Mouse (Mus musculus) liver, adult 2 months (tissue): Measurements from ENCODE around the gene Pms2. TPM values are rescaled to one million over a fixed set of nuclear protein-coding genes. Genes with fewer than 3 reads are reported as not detected.

ENCODE experiments used
- DNase-seq: peaks from one replicate; pipeline ENCODE4 v3.0.0-alpha.2; 2011; ENCODE audit warnings: low read depth, low spot score; ENCODE audit errors: extremely low read depth
- H3K27ac ChIP-seq: fragments of 200-500 bp; replicated peaks from 2 replicates; pipeline ENCODE4 v1.5.1; 2012; ENCODE audit warnings: low read depth, mild to moderate bottlenecking, control low read depth, inconsistent platforms, low read length; ENCODE audit not compliant: insufficient read depth
- H3K27me3 ChIP-seq: fragments of 200-500 bp; 2 replicates; pipeline ENCODE4 v1.6.1; 2012; ENCODE audit warnings: mild to moderate bottlenecking, moderate library complexity, low read length, inconsistent platforms; ENCODE audit not compliant: control insufficient read depth, insufficient read depth
- H3K36me3 ChIP-seq: fragments of 200-500 bp; 2 replicates; pipeline ENCODE4 v1.6.1; 2012; ENCODE audit warnings: low read length, inconsistent platforms; ENCODE audit not compliant: control insufficient read depth, insufficient read depth
- H3K4me1 ChIP-seq: fragments of 200-500 bp; 2 replicates; pipeline ENCODE4 v1.6.1; 2011; ENCODE audit warnings: low read length; ENCODE audit not compliant: control insufficient read depth, insufficient read depth
- H3K4me3 ChIP-seq: fragments of 200-500 bp; 2 replicates; pipeline ENCODE4 v1.5.1; 2011; ENCODE audit warnings: low read depth, mild to moderate bottlenecking, control low read depth, low read length, moderate library complexity; ENCODE audit not compliant: insufficient read depth
- H3K79me2 ChIP-seq: fragments of 200-500 bp; 2 replicates; pipeline ENCODE4 v1.6.1; 2012; ENCODE audit warnings: inconsistent platforms, mild to moderate bottlenecking, low read length, moderate library complexity; ENCODE audit not compliant: control insufficient read depth, insufficient read depth
- H3K9ac ChIP-seq: fragments of 200-500 bp; 2 replicates; pipeline ENCODE4 v1.6.1; 2012; ENCODE audit warnings: low read depth, mild to moderate bottlenecking, control low read depth, inconsistent platforms, low read length
- CTCF ChIP-seq: fragments of 200-500 bp; IDR thresholded peaks from 2 replicates; pipeline ENCODE4 v1.5.1; 2011; ENCODE audit warnings: low read depth, low read length, control low read depth
- POLR2A ChIP-seq: fragments of 200-500 bp; IDR thresholded peaks from 2 replicates; pipeline ENCODE4 v1.6.1; 2011; ENCODE audit warnings: low read length, control low read depth; ENCODE audit not compliant: insufficient read depth; ENCODE audit errors: extremely low read depth
- WGBS: fragments of 180-500 bp; shearing (Covaris S2); methylation state at CpG from one replicate; pipeline ENCODE4 v1.1.7; 2018; 5-methylcytosine and 5-hydroxymethylcytosine counted together
- polyA plus RNA-seq: library from polyadenylated mRNA; depleted of rRNA; stranded (reverse); fragments of >200 nt; gene quantifications from 2 replicates; pipeline ENCODE4 v1.2.3, GENCODE M21; 2012
- total RNA-seq: library from RNA; depleted of rRNA; stranded (reverse); fragments of >200 nt; gene quantifications from 2 replicates; pipeline ENCODE4 v1.2.3, GENCODE M21; 2014

Pms2 gene
- total and polyA plus RNA-seq, 2 experiments = 0.88 to 2.1 TPM

DNA sequence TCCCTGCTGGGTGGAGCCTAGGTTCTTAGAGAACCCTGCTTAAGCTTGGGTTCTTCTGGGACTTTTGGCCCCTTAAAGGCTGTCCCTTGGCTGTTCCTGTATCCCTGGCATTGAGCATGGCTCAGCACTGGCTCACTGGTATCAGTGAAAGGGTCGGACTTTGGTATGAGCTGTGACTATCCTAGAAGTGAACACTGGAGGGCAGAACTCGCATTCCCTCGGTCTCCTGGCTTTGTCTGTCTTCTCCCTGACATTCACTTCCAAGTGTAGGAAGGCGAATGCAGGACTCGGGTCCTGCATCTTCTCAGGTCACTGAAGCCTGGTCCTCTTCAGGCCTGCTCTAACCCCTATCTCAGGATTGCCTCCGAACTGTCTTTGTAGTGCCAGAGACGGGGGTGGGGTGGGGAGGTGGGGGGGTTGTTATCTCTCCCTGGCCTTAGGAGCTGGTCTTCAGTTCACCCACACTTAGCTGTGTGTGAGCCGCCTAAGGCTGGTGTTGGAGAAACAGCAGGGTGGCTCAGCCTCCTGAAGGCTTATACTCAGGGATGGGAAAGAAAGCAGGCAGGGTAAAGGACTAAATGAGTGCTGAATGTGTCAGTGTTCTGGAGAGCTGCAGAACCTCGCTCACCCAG lies 17.4 kb upstream of the Pms2 start:
- Histone ChIP-seq H3K9ac (no peak overlapping the region), H3K4me1 (no peaks in the 10 kb centered on the region), H3K4me3 (no peak overlapping the region), H3K27me3 (no peaks in the 10 kb centered on the region), H3K36me3 (peaks cover 42% of the 10 kb centered on the region), H3K79me2 (no peaks in the 10 kb centered on the region), H3K27ac (no peak overlapping the region)
- TF ChIP-seq CTCF (no peak), POLR2A (no peak)
- no peak for DNase-seq
- 90% methylated on average over 9 of the region's 9 CpGs for WGBS

DNA sequence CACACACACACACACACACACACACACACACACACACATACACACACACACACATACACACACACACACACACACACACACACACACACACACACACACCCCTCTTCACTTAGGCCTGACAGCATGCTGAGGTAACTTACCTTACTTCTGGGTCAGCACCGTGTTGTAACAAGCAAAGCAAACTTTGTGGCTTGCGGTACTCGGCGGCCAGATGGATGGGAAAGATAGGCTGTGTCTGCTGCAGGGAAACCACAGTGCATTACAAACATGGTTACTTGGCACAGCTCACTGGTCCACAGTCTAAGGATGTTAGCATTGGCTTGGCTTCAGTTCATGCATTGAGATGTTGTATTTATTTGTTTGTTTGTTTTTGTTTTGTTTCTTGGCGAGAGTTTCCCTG lies 16.4 kb upstream of the Pms2 start:
- no peak for TF ChIP-seq CTCF
- no peak for TF ChIP-seq POLR2A
- H3K27ac ChIP-seq = no peak overlapping the region
- H3K27me3 ChIP-seq = no peaks in the 10 kb centered on the region
- no peak overlapping the region for H3K4me3 ChIP-seq
- 29% methylated on average over 5 of the region's 5 CpGs for WGBS
- peaks cover 39% of the 10 kb centered on the region for H3K36me3 ChIP-seq
- no peak overlapping the region for H3K9ac ChIP-seq
- H3K4me1 ChIP-seq = no peaks in the 10 kb centered on the region
- no peaks in the 10 kb centered on the region for H3K79me2 ChIP-seq
- no peak for DNase-seq

DNA sequence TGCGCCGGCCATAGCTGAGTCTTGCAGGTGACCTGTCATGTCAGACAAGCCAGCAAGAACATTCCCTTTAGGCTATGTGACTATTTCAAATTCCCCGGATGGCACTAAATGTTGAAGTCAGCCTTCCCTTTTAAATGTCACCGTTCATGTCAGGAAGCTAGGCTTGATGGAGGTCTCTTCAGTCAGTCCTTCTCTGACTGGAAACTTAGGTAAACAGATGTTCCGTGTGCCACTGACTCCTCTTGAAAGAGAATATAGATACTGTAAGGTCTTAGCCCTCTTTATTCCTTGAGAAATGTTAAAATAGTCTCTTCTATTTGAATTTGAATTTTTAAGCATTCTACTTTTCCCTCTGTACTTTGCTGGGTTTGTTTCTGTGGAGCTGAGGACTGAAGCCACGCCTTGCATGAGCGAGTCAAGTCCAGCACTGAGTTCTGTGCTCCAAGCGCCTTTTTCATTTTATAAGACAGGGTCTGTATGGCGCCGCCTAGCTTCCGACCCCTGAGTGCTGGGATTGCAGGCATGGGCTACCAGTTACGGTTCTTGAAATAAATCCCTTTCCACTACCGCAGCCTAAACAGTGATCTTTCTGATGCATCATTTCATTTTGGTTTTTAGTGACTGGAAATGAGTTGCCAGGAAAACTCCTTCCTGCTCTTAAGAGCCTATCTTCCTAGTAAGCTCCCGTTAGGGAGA lies 12.0 kb upstream of the Pms2 start, which contains the start of gene Ankrd61:
TSS of gene Ankrd61 (minus strand) at position 51 of the 696 bp plus-strand sequence.
- no peak within 1 kb of the TSS for H3K9ac ChIP-seq
- 90% methylated on average over 14 of the region's 14 CpGs for WGBS
- no peaks in the 10 kb centered on the region for H3K27me3 ChIP-seq
- H3K27ac ChIP-seq = no peak within 1 kb of the TSS
- H3K79me2 ChIP-seq = no peaks in the 10 kb centered on the region
- peaks cover 41% of the 10 kb centered on the region for H3K36me3 ChIP-seq
- TF ChIP-seq POLR2A = no peak
- TF ChIP-seq CTCF = no peak
- DNase-seq = no peak
- no peaks in the 10 kb centered on the region for H3K4me1 ChIP-seq
- H3K4me3 ChIP-seq = no peak within 1 kb of the TSS

DNA sequence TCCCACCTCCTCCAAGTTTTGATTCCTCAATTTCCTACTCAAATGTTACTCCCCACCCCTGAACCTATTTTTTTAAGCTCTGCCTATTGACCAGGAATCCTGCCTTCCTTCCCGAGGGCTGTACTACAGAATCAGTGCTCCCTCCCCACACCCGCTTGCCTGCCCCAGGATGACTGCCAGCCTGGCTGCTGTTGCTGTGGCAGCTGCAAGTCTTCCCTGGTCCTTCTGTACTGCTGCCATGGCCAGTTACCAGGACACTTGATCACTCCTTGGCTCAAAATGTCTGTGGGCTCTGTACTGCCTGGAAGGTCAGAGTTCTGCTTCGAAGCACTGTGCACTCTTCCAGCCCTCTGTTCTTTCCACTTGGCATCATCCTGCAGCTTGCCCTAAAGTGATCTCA lies 7.7 kb upstream of the Pms2 start:
- TF ChIP-seq POLR2A = no peak
- TF ChIP-seq CTCF = no peak

GRCm38 (mm10) chr5:143903813-143904212 lies 6.0 kb upstream of the Pms2 start:
- H3K36me3 ChIP-seq = peaks cover 36% of the 10 kb centered on the region
- DNase-seq = no peak
- no peaks in the 10 kb centered on the region for H3K27me3 ChIP-seq
- no peak overlapping the region for H3K27ac ChIP-seq
- H3K4me1 ChIP-seq = no peaks in the 10 kb centered on the region
- H3K9ac ChIP-seq = no peak overlapping the region
- H3K79me2 ChIP-seq = peaks cover 2% of the 10 kb centered on the region; the same call in 1 of the 2 replicates
- 89% methylated on average over 4 of the region's 4 CpGs for WGBS
- TF ChIP-seq POLR2A (no peak), CTCF (no peak)
- no peak overlapping the region for H3K4me3 ChIP-seq

More for the DNA sequence above, 7.7 kb upstream of the Pms2 start:
- Histone ChIP-seq H3K27ac (no peak overlapping the region), H3K9ac (no peak overlapping the region), H3K79me2 (no peaks in the 10 kb centered on the region), H3K4me3 (no peak overlapping the region), H3K36me3 (peaks cover 47% of the 10 kb centered on the region), H3K4me1 (no peaks in the 10 kb centered on the region), H3K27me3 (no peaks in the 10 kb centered on the region)
- no peak for DNase-seq
- WGBS = 81% methylated on average over 3 of the region's 3 CpGs

DNA sequence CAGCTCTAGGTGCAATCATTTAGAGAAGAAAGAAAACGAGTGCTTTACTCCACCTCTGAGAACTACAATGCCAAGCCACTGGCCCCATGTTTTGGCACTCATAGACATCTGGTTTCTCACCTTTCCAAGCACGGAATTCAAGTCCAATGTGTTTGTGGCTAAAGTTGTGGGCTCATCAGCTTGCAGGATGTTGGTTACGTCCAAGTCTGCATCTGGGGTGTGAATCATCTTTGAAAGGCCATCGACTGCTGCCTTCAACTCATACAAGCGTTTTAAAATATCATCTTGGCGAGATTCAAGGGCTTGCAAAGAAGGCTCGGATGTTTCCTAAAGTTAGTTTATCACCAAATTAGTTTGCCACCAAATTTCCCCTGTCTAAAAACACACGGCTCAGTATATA lies 3.3 kb upstream of the Pms2 start:
- Histone ChIP-seq H3K4me3 (no peak overlapping the region), H3K9ac (no peak overlapping the region), H3K27me3 (no peaks in the 10 kb centered on the region), H3K27ac (no peak overlapping the region), H3K79me2 (peaks cover 5% of the 10 kb centered on the region; the same call in 1 of the 2 replicates), H3K36me3 (peaks cover 22% of the 10 kb centered on the region), H3K4me1 (peaks cover 2% of the 10 kb centered on the region; the same call in 1 of the 2 replicates)
- DNase-seq = no peak
- WGBS = 89% methylated on average over 8 of the region's 8 CpGs
- no peak for TF ChIP-seq CTCF
